Mouse (Mus musculus) midbrain, postnatal 0 days (tissue): ENCODE measurements around the gene Ppp1r14b. TPM values are rescaled to one million over a fixed set of nuclear protein-coding genes. Genes with fewer than 3 reads are reported as not detected.
A peak's percentile ranks its signal among the peaks of the same experiment; 100 is the strongest.

ENCODE experiments used
- ATAC-seq: fragments of 200-750 bp; cut with Nextera tagmentation; 2 replicates; pipeline ENCODE4 v1.8.0; 2017; ENCODE audit warnings: moderate number of reproducible peaks, mild to moderate bottlenecking, moderate TSS enrichment, moderate library complexity; ENCODE audit not compliant: low FRiP score
- DNase-seq: peaks from one replicate; pipeline ENCODE4 v3.0.0-alpha.2; 2015; ENCODE audit warnings: low spot score
- H3K27ac ChIP-seq: fragments of 300-500 bp; sonication (generic); 2 replicates; pipeline ENCODE4 v1.5.1; 2014; ENCODE audit warnings: low read depth, mild to moderate bottlenecking, low read length, mixed read lengths
- H3K27me3 ChIP-seq: fragments of 300-500 bp; sonication (generic); 2 replicates; pipeline ENCODE4 v1.6.1; 2014; ENCODE audit warnings: low read length, control low read depth, mixed read lengths; ENCODE audit not compliant: insufficient read depth
- H3K36me3 ChIP-seq: fragments of 300-500 bp; sonication (generic); 2 replicates; pipeline ENCODE4 v1.6.1; 2014; ENCODE audit warnings: low read length, control low read depth, mixed read lengths; ENCODE audit not compliant: insufficient read depth
- H3K4me1 ChIP-seq: fragments of 300-500 bp; sonication (generic); 2 replicates; pipeline ENCODE4 v1.6.1; 2014; ENCODE audit warnings: mild to moderate bottlenecking, control low read depth, antibody characterized with exemption, low read length, mixed read lengths; ENCODE audit not compliant: insufficient read depth
- H3K4me2 ChIP-seq: fragments of 300-500 bp; sonication (generic); 2 replicates; pipeline ENCODE4 v1.6.1; 2014; ENCODE audit warnings: low read depth, mild to moderate bottlenecking, low read length, mixed read lengths; ENCODE audit not compliant: poor library complexity, severe bottlenecking
- H3K4me3 ChIP-seq: fragments of 300-500 bp; sonication (generic); 2 replicates; pipeline ENCODE4 v1.5.1; 2014; ENCODE audit warnings: low read depth, mild to moderate bottlenecking, low read length, moderate library complexity
- H3K9ac ChIP-seq: fragments of 300-500 bp; sonication (generic); replicated peaks from 2 replicates; pipeline ENCODE4 v1.6.1; 2014; ENCODE audit warnings: mild to moderate bottlenecking, low read length, moderate library complexity, mixed read lengths; ENCODE audit not compliant: poor library complexity, severe bottlenecking
- H3K9me3 ChIP-seq: fragments of 300-500 bp; sonication (generic); 2 replicates; pipeline ENCODE4 v1.6.1; 2016; ENCODE audit warnings: low read length, control low read depth
- CTCF ChIP-seq: IDR thresholded peaks from 2 replicates; pipeline ENCODE4 v1.5.1; 2016; ENCODE audit warnings: antibody characterized with exemption, mild to moderate bottlenecking
- WGBS: fragments of 180-500 bp; shearing (Covaris S2); extraction: QIAGEN DNeasy Blood & Tissue Kit; methylation state at CpG from one replicate; pipeline ENCODE4 v1.1.7; 2014; 5-methylcytosine and 5-hydroxymethylcytosine counted together
- polyA plus RNA-seq: library from polyadenylated mRNA; unstranded; fragments of >200 nt; fragmentation: Nextera tagmentation; extraction: Ambion mirVana; gene quantifications from 2 replicates; pipeline ENCODE4 v1.2.1, GENCODE M21; 2015
- total RNA-seq: library from RNA; depleted of rRNA; stranded (reverse); fragments of >200 nt; gene quantifications from 2 replicates; pipeline ENCODE4 v1.2.3, GENCODE M21; 2014

Gene Ppp1r14b
- total and polyA plus RNA-seq, 2 experiments from 2014 or later = 137 to 144 TPM

GRCm38 (mm10) chr19:6936299-6936698 is 38.5 kb upstream of the Ppp1r14b start:
- peak; percentile 53 for TF ChIP-seq CTCF
- no peak overlapping the region for H3K27ac ChIP-seq
- peaks cover 8% of the 10 kb centered on the region for H3K36me3 ChIP-seq
- no peaks in the 10 kb centered on the region for H3K9me3 ChIP-seq
- H3K4me3 ChIP-seq = no peak overlapping the region
- ATAC-seq = no peak
- peaks cover 25% of the 10 kb centered on the region for H3K4me1 ChIP-seq
- H3K27me3 ChIP-seq = peaks cover 32% of the 10 kb centered on the region
- no peak overlapping the region for H3K9ac ChIP-seq
- WGBS = 19% methylated on average over 3 of the region's 3 CpGs
- DNase-seq = no peak
- no peak overlapping the region for H3K4me2 ChIP-seq

GRCm38 (mm10) chr19:6937541-6938465 is 37.0 kb upstream of the Ppp1r14b start:
- Histone ChIP-seq H3K27me3 (peaks cover 18% of the 10 kb centered on the region), H3K9me3 (no peaks in the 10 kb centered on the region), H3K27ac (no peak overlapping the region), H3K4me3 (no peak overlapping the region), H3K36me3 (peaks cover 8% of the 10 kb centered on the region), H3K4me2 (no peak overlapping the region), H3K4me1 (peaks cover 25% of the 10 kb centered on the region), H3K9ac (no peak overlapping the region)
- no peak for DNase-seq
- no peak for ATAC-seq
- TF ChIP-seq CTCF = no peak
- WGBS = 76% methylated on average over 16 of the region's 16 CpGs

- WGBS = 84% methylated on average over 20 of the region's 20 CpGs
- Histone ChIP-seq H3K4me2 (peak overlapping the region; percentile 100), H3K27ac (no peak overlapping the region), H3K36me3 (peaks cover 8% of the 10 kb centered on the region), H3K9me3 (no peaks in the 10 kb centered on the region), H3K4me3 (no peak overlapping the region), H3K27me3 (peaks cover 10% of the 10 kb centered on the region; the same call in 1 of the 2 replicates), H3K4me1 (peaks cover 19% of the 10 kb centered on the region), H3K9ac (peak overlapping the region; percentile 89; the same call in 1 of the 2 replicates)
- no peak for ATAC-seq
- no peak for TF ChIP-seq CTCF
- no peak for DNase-seq
These were observed 35.4 kb upstream of the Ppp1r14b start for GRCm38 (mm10) chr19:6939106-6940002.

GRCm38 (mm10) chr19:6940396-6941351 is 34.1 kb upstream of the Ppp1r14b start:
- H3K4me2 ChIP-seq = peak overlapping the region; percentile 100
- DNase-seq (no peak), ATAC-seq (peak; percentile 12; the same call in 1 of the 2 replicates)
- no peak for TF ChIP-seq CTCF
- peak overlapping the region; percentile 92 for H3K4me3 ChIP-seq
- H3K36me3 ChIP-seq = peaks cover 8% of the 10 kb centered on the region
- peak overlapping the region; percentile 95 for H3K27ac ChIP-seq
- WGBS = 27% methylated on average over 20 of the region's 29 CpGs
- H3K27me3 ChIP-seq = peaks cover 3% of the 10 kb centered on the region; the same call in 1 of the 2 replicates
- H3K4me1 ChIP-seq = peaks cover 19% of the 10 kb centered on the region
- no peaks in the 10 kb centered on the region for H3K9me3 ChIP-seq
- peak overlapping the region; percentile 89 for H3K9ac ChIP-seq
